Mouse (Mus musculus) kidney, adult 2 months (tissue): ENCODE measurements at regions not wholly inside any gene's neighbourhood (a gene's known extent, or its start where the extent isn't known, plus 50 kb on each side); places are given as distances from the start of the nearest gene placed in this dataset.

ENCODE experiments used
- CTCF ChIP-seq: fragments of 200-500 bp; conservative IDR thresholded peaks from 2 replicates; pipeline ENCODE4 v1.5.1; 2011; ENCODE audit warnings: low read depth, mild to moderate bottlenecking, control low read depth, low read length, moderate library complexity, mixed read lengths; ENCODE audit not compliant: insufficient read depth, insufficient read length
- POLR2A ChIP-seq: fragments of 200-500 bp; IDR thresholded peaks from one replicate; pipeline ENCODE4 v1.6.1; 2011; ENCODE audit warnings: low read depth, low read length, control low read depth

DNA sequence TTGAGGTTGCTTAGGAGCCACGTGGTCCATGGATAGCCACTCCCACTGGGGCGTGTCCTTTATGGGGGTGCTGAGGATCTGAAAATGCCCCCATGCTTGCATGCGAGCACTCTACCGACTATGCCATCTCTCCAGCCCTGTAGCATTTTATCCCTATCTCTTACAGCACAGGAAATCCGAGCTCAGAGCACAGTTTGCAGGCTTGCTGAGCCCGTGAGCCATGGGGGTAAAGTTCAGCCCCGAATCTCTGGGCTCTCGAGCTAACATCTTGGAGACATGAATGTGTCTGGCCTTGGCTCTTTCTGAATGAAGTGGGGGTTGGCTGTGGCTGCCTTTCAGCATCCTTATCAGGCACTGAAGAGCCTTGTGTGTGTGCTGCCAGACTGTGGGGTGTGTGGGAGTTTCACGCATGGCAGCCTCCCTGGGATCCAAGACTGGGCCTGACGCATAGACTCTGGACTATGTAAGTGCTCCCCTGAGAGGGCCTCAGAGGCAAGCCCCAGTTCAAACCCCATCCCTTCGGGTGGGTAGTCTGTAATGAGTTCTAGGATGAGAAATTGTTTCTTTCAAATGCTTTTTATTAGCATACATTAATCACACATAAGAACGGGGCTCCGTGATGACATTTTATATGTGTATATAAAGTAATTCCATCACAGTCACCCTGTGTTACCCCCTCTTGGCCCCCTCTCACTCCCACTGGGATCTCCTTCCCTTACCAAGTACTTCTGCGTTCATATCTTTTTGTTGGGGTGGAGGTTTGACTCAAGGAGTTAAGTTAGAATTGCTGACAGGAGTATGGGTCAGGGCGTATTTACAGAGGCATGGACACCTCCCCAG lies 80.1 kb upstream of the S1pr3 start:
- no peak for TF ChIP-seq CTCF
- TF ChIP-seq POLR2A: no peak
